Mouse (Mus musculus) lung, postnatal 0 days (tissue): ENCODE data around the gene Gm17268. TPM values are rescaled to one million over a fixed set of nuclear protein-coding genes. Genes with fewer than 3 reads are reported as not detected.
A peak's percentile ranks its signal among the peaks of the same experiment; 100 is the strongest.

Experiments used
- ATAC-seq: fragments of 200-750 bp; cut with Nextera tagmentation; 2 replicates; pipeline ENCODE4 v1.8.0; 2017; ENCODE audit warnings: moderate library complexity
- DNase-seq: peaks from one replicate; pipeline ENCODE4 v3.0.0-alpha.2; 2016; ENCODE audit warnings: low spot score
- H3K27ac ChIP-seq: fragments of 300-500 bp; sonication (generic); 2 replicates; pipeline ENCODE4 v1.5.1; 2014; ENCODE audit warnings: antibody characterized with exemption, mild to moderate bottlenecking, low read length, mixed read lengths
- H3K27me3 ChIP-seq: fragments of 300-500 bp; sonication (generic); replicated peaks from 2 replicates; pipeline ENCODE4 v1.6.1; 2014; ENCODE audit warnings: low read length, mixed read lengths; ENCODE audit not compliant: insufficient read depth
- H3K36me3 ChIP-seq: fragments of 300-500 bp; sonication (generic); 2 replicates; pipeline ENCODE4 v1.6.1; 2014; ENCODE audit warnings: low read length, mixed read lengths; ENCODE audit not compliant: insufficient read depth
- H3K4me1 ChIP-seq: fragments of 300-500 bp; sonication (generic); 2 replicates; pipeline ENCODE4 v1.6.1; 2014; ENCODE audit warnings: antibody characterized with exemption, low read depth, low read length, mixed read lengths; ENCODE audit not compliant: insufficient read depth
- H3K4me2 ChIP-seq: fragments of 300-500 bp; sonication (generic); replicated peaks from 2 replicates; pipeline ENCODE4 v1.6.1; 2014; ENCODE audit warnings: low read depth, mild to moderate bottlenecking, low read length, moderate library complexity, mixed read lengths
- H3K4me3 ChIP-seq: fragments of 300-500 bp; sonication (generic); 2 replicates; pipeline ENCODE4 v1.5.1; 2014; ENCODE audit warnings: low read depth, low read length
- H3K9ac ChIP-seq: fragments of 300-500 bp; sonication (generic); replicated peaks from 2 replicates; pipeline ENCODE4 v1.6.1; 2014; ENCODE audit warnings: low read depth, mild to moderate bottlenecking
- H3K9me3 ChIP-seq: fragments of 300-500 bp; sonication (generic); 2 replicates; pipeline ENCODE4 v1.6.1; 2016; ENCODE audit warnings: low read length, mixed read lengths
- CTCF ChIP-seq: IDR thresholded peaks from 2 replicates; pipeline ENCODE4 v1.5.1; 2016; ENCODE audit warnings: antibody characterized with exemption, mild to moderate bottlenecking
- EP300 ChIP-seq: IDR thresholded peaks from 2 replicates; pipeline ENCODE4 v1.6.1; 2016; ENCODE audit warnings: antibody characterized with exemption, mild to moderate bottlenecking, control low read depth
- WGBS: fragments of 180-500 bp; shearing (Covaris S2); extraction: QIAGEN DNeasy Blood & Tissue Kit; methylation state at CpG from one replicate; pipeline ENCODE4 v1.1.7; 2014; 5-methylcytosine and 5-hydroxymethylcytosine counted together
- polyA plus RNA-seq: library from polyadenylated mRNA; unstranded; fragments of >200 nt; fragmentation: Nextera tagmentation; extraction: Ambion mirVana; gene quantifications from 2 replicates; pipeline ENCODE4 v1.2.1, GENCODE M21; 2015

Gene Gm17268
- polyA plus RNA-seq, 1 experiment from 2014 or later, result not detected

GRCm38 (mm10) chr11:82022504-82023056 lies 15.8 kb downstream of the Gm17268 start:
- ATAC-seq, result peak; percentile 48
- H3K36me3 ChIP-seq, result no peaks in the 10 kb centered on the region
- TF ChIP-seq EP300 (peak; percentile 65), CTCF (no peak)

GRCm38 (mm10) chr11:82021406-82021805 lies 17.0 kb downstream of the Gm17268 start:
- Histone ChIP-seq H3K36me3 (no peaks in the 10 kb centered on the region), H3K27ac (no peak overlapping the region), H3K4me1 (no peaks in the 10 kb centered on the region), H3K9me3 (no peaks in the 10 kb centered on the region), H3K27me3 (no peaks in the 10 kb centered on the region), H3K4me3 (no peak overlapping the region), H3K9ac (no peak overlapping the region), H3K4me2 (no peak overlapping the region)
- 37% methylated on average over 3 of the region's 3 CpGs for WGBS
- TF ChIP-seq EP300 (no peak), CTCF (no peak)
- no peak for ATAC-seq
- no peak for DNase-seq

More at GRCm38 (mm10) chr11:82022504-82023056, 15.8 kb downstream of the Gm17268 start:
- Histone ChIP-seq H3K9ac (no peak overlapping the region), H3K4me3 (no peak overlapping the region), H3K27me3 (no peaks in the 10 kb centered on the region), H3K9me3 (no peaks in the 10 kb centered on the region), H3K27ac (no peak overlapping the region), H3K4me1 (no peaks in the 10 kb centered on the region), H3K4me2 (no peak overlapping the region)
- WGBS, result 77% methylated on average over 6 of the region's 6 CpGs
- peak; percentile 78 for DNase-seq

- ATAC-seq (no peak), DNase-seq (no peak)
- TF ChIP-seq CTCF (no peak), EP300 (no peak)
- H3K4me3 ChIP-seq, result no peak overlapping the region
- H3K9ac ChIP-seq, result no peak overlapping the region
- no peaks in the 10 kb centered on the region for H3K36me3 ChIP-seq
- no peaks in the 10 kb centered on the region for H3K9me3 ChIP-seq
- no peak overlapping the region for H3K4me2 ChIP-seq
- no peak overlapping the region for H3K27ac ChIP-seq
- H3K4me1 ChIP-seq, result no peaks in the 10 kb centered on the region
- H3K27me3 ChIP-seq, result no peaks in the 10 kb centered on the region
These were observed 18.6 kb downstream of the Gm17268 start for GRCm38 (mm10) chr11:82019793-82020192.

GRCm38 (mm10) chr11:82019389-82019788 lies 19.0 kb downstream of the Gm17268 start:
- 40% methylated on average over 2 of the region's 2 CpGs for WGBS
- ATAC-seq, result no peak
- no peaks in the 10 kb centered on the region for H3K4me1 ChIP-seq

GRCm38 (mm10) chr11:82016181-82016780 lies 22.1 kb downstream of the Gm17268 start:
- 58% methylated on average over 3 of the region's 3 CpGs for WGBS
- H3K36me3 ChIP-seq, result no peaks in the 10 kb centered on the region
- H3K4me2 ChIP-seq, result no peak overlapping the region
- H3K9me3 ChIP-seq, result no peaks in the 10 kb centered on the region
- no peaks in the 10 kb centered on the region for H3K27me3 ChIP-seq
- H3K27ac ChIP-seq, result no peak overlapping the region
- H3K4me3 ChIP-seq, result no peak overlapping the region
- no peak for TF ChIP-seq CTCF
- TF ChIP-seq EP300, result no peak
- H3K9ac ChIP-seq, result no peak overlapping the region
- DNase-seq, result peak; percentile 25
- ATAC-seq, result peak; percentile 15; the same call in 1 of the 2 replicates
- H3K4me1 ChIP-seq, result no peaks in the 10 kb centered on the region

More at GRCm38 (mm10) chr11:82019389-82019788, 19.0 kb downstream of the Gm17268 start:
- no peak for DNase-seq
- Histone ChIP-seq H3K36me3 (no peaks in the 10 kb centered on the region), H3K4me2 (no peak overlapping the region), H3K9ac (no peak overlapping the region), H3K4me3 (no peak overlapping the region), H3K27me3 (no peaks in the 10 kb centered on the region), H3K9me3 (no peaks in the 10 kb centered on the region), H3K27ac (no peak overlapping the region)
- TF ChIP-seq CTCF (no peak), EP300 (no peak)

GRCm38 (mm10) chr11:82015066-82015465 lies 23.3 kb downstream of the Gm17268 start:
- peak; percentile 16 for DNase-seq
- no peak for ATAC-seq
- no peak for TF ChIP-seq CTCF
- TF ChIP-seq EP300, result no peak
- Histone ChIP-seq H3K9me3 (no peaks in the 10 kb centered on the region), H3K4me3 (no peak overlapping the region), H3K36me3 (no peaks in the 10 kb centered on the region), H3K9ac (no peak overlapping the region), H3K27ac (no peak overlapping the region), H3K4me1 (no peaks in the 10 kb centered on the region), H3K27me3 (no peaks in the 10 kb centered on the region), H3K4me2 (no peak overlapping the region)
- WGBS, result 42% methylated on average over 2 of the region's 2 CpGs
